Mouse (Mus musculus) kidney, postnatal 36 days (tissue): ENCODE results near the gene Fgfr2.

Experiments
- DNase-seq, 2 experiments: peaks; one replicate each; pipeline ENCODE4 v3.0.0; 2021 to 2022; ENCODE audit warnings: mixed read lengths in 2 of 2

The Fgfr2 gene

GRCm38 (mm10) chr7:133039556-133040255 is 83.4 kb downstream of the Fgfr2 start:
- DNase-seq = no peak

DNA sequence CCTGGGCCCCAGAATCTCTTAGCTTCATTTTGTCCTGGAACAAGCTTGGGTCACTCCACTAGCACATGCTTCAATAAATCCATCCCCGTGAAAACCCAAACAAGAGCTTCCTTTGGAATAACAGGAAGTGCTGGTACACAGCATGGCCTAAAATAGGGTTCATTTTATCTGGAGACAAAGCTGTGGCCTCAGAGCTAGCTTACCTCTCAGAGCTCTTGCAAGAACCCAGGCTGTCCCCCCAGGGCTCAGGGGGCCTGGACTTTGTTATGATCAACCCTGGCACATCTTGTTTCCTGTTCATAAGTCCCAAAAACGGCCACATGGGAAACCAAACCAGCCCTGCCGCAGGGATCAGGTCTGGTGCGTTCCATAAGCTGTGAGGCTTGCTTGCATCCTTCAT is 85.5 kb downstream of the Fgfr2 start:
- DNase-seq = peak in 1 of 2 experiments; percentile 21

DNA sequence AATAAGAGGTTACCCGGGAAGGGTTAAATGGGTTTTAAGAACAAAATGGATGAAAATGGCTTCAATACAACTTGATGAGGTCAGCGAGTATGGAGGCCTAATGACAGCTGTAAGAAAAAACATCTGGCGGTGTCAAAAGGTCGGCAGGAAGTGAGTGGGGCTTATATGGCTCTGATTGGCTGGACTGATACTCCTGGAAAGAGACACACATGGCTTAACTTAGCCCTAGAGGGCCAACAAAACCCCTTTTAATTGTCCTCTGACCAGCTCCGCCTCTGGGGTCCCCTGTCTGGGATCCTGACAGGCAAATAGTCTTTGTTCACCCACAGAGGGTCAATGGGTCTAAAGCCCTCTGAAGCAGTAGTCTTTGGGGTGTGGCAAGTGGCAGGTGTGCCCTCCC is 85.9 kb downstream of the Fgfr2 start:
- DNase-seq = peak in 1 of 2 experiments; percentile 34

DNA sequence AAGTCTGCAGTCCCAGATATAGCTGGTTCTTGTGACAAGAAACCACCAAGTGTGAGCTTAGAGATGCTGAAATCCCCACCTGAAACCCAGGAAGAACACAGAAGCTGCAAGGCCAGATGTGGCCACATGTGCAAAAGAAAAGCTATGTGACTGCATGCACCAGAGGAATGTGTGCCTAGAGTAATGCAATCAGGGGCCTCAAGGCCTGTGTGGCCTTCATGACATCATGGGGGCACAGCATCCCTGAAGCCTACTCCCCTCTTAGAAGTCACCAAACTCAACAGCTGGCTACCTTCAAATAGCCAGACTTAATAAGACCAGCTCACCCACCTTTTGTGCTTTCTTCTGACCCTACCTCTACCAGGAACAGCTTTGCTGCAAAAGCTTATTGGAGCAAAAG is 87.2 kb downstream of the Fgfr2 start:
- DNase-seq = no peak

- peak; percentile 66 to 77 for DNase-seq
Observed at GRCm38 (mm10) chr7:133032589-133033203, 90.5 kb downstream of the Fgfr2 start.

- no peak for DNase-seq
Observed at GRCm38 (mm10) chr7:133029496-133030047, 93.6 kb downstream of the Fgfr2 start.

DNA sequence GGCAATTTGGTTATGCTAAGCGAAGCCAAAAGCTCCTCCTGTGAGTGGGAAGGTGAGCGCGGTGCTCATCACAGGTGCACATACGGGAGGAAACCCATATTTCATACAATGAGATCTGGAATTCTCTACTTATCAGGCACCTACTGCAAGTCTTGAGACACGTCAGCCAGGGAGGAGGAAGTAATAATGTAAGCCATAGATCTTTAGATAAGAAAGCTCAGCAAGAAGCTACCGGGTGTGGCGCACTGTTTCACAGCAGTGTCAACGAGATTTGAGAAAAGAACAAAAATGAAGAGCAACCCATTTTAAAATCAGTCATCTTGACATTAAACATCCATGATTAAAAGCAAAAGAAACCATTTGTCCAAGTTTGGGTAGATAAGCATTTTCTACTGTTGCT is 94.1 kb downstream of the Fgfr2 start:
- DNase-seq = no peak

GRCm38 (mm10) chr7:133027930-133028329 is 95.2 kb downstream of the Fgfr2 start:
- no peak for DNase-seq

DNA sequence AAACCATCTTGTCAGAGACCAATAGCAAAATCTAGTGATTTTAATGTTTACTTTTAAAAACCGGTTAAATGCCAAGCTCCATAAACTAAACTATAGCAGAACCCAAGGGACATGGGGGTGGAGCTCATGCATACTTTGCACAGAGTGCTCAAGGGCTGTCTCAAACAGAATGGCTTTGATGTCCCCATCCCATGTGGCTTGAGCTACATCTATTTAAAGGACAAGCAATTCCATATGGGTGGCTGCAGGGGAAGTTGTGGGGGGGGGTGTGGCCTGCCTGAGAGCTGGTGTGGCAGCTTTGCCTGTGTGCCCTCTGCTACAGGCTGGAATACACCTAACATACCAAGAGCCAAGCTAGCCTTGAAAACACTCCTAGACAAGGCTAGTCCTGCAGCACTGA is 98.5 kb downstream of the Fgfr2 start:
- DNase-seq = no peak

GRCm38 (mm10) chr7:133019481-133020020 is 103.6 kb downstream of the Fgfr2 start:
- DNase-seq = peak; percentile 45 to 67

DNA sequence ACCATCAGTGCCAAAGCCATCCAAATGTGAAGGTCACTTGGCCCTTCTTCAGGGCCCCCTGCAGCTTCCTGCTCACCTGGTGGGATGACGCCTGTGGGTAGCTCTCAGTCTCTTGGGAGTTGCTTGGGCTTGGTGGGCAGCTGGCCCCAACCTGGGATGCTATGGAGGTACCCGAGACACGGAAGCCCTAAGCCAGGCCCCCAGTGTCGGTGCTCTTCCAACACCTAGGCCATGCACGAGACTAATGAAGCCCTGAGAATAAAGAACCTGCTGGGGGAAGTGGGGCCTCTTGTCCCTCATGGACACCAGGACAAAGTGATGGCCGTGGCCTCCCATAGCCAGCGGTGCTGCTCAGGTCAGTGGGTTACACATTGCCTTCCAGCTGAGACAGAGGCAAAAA is 104.2 kb downstream of the Fgfr2 start:
- no peak for DNase-seq

- no peak for DNase-seq
Observed at GRCm38 (mm10) chr7:133015416-133016070, 107.6 kb downstream of the Fgfr2 start.

- DNase-seq = no peak
Observed at GRCm38 (mm10) chr7:133014631-133015030, 108.5 kb downstream of the Fgfr2 start.

GRCm38 (mm10) chr7:133013923-133014322 is 109.2 kb downstream of the Fgfr2 start:
- no peak for DNase-seq

GRCm38 (mm10) chr7:133012637-133013366 is 110.3 kb downstream of the Fgfr2 start:
- DNase-seq = no peak

DNA sequence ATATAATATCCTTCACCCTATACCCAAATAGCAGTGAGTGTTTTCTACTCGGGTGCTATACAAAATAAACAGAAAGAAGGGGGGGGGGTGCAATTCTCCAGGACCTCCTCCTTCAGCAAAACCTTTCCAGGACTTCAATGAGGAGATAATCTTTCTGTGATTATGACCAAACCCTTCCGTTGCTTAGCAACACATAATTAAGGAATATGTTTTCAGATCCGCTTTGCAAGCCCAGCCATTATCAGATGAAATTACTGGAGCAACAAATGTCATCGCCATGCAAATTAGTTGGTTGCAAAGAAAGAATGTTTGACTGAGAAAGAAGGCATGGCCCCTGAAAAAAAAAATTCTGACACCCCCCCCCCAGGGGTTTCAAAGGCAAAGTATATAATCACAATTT is 111.5 kb downstream of the Fgfr2 start:
- no peak for DNase-seq

DNA sequence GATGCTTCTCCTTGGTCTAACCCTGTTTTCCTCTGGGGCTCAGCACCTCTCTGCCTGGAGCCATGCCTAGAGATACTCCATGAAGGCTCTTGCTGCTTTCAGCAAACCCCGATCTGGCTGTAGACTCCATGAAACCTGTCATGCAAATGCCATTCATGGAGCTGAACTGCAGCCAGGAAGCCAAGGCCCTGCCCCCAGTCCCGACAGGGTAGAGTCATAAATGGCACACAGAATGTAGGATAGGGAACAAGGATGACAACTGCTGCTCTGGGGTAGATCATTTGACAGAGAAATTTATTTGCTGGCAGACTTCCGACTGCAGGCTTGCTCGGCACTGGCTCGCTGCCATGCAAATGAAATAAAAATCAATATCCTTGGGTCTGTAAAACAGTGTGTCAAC is 112.0 kb downstream of the Fgfr2 start:
- DNase-seq = peak; percentile 32 to 49

GRCm38 (mm10) chr7:133010477-133010876 is 112.7 kb downstream of the Fgfr2 start:
- DNase-seq = no peak

- peak; percentile 53 to 58 for DNase-seq
Observed at GRCm38 (mm10) chr7:133009676-133010075, 113.5 kb downstream of the Fgfr2 start.

DNA sequence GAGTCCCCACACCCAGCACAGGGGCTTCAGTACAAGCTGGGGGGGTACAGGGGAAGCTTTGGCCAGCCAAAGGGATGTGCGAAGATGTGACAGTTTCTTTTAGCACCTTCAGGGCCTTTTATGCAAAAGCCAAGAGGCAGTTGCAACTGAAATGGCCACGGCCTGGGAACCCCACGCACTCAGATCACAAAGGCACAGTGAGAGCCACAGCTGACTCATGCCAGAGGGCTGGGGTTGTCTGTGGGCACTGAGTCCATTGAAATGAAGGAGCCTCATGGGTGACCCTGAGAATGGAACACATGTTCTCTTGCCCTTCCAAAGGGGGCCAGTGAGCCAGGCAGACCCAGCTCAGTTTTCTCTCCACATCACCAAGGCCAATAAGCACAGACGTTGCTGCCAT is 114.5 kb downstream of the Fgfr2 start:
- DNase-seq = no peak

DNA sequence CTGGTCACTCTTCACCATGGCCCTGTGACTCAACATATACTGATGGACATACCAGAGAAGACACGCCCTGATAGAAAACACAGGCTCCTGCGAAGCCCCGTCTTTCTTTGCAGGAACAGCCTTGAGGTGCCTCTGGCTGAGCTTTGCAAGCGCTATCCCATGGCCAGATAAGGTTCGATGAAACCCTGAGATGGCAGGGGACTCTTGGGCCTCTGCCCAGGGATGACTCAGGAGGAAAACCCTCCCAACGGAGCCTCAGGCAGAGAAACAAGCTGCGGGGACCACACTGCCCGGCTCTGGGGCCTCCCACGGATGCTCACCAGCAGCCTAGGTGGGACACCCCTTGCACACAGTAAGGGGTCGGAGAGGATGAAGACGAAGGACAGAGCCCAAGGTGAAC is 115.8 kb downstream of the Fgfr2 start:
- peak; percentile 24 to 50 for DNase-seq

DNA sequence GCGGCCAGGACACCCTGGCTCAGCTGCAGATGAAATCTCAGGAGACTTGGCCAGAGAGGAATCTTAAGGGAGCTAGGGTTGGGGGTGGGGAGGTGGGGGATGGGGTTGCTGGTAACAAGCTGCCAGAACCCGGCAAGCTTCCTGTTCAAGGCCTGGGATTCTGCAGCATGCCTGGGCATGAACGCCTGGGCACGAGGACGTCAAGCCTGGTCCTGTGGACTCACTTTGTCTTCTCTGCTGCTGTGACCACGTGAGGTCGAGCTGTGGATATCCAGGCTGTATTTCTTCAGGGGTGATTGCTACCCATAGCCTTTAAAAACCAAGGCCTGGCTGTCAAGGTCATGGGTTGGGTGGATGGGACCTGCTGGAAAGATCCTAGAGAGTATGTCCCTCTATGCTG is 117.4 kb downstream of the Fgfr2 start:
- no peak for DNase-seq

DNA sequence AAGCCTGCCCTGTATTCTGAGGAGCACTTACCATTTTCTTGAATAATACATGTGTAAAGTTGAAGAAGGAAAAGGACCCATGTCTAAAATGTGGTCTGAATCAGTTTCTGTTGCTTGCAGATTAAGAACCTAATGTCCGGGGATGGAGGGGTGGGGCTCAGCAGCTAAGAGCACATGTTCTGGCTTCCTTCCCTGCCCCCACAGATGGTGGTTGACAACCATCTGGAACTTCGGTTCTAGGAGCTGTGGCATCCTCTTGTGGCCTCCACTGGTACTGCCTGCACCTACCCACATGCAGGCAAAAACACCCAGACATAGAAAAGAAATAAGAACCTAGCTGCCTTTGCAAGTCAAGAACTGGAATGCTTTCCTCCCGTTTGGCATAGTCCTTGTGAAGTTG is 119.7 kb downstream of the Fgfr2 start:
- peak; percentile 83 to 91 for DNase-seq
